Mouse (Mus musculus) regulatory T cell (primary cell): Measurements from ENCODE around the gene Fam219a.

ENCODE experiments used
- in situ Hi-C: fragments of 300-600 bp; cut with MboI, MseI; formaldehyde crosslinking; loops from one replicate; pipeline ENCODE4 v1.15.1; 2025; ENCODE audit warnings: high pct_unique_total_duplicates

Fam219a gene

GRCm38 (mm10) chr4:41478751-41479455 is 90.4 kb downstream of the Fam219a start:
- in situ Hi-C loops, result no loop called here

DNA sequence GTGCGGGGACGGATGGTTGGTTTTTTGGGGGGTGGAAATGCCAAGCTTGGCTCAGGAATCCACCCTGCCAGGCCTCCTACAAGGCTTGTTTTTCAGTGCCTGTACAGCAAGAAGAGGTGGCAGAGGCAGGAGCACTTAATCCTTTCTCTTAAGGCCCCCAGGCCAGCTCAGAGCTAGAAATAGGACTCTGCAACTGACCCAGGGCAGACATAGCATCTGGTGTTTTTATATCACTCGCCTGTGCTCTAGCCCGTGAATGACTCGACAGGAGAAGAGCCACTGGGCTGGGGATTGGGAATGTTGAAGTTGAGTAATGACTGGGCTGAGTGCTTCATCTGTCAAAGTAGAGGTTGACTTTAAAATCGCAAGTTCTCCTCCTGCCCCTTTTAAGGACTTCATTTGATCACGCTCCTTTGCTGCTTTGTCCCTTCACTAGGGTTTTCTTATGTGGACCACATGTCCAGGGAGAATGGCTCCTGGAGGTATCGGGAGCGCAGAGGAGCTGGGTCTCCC is 91.6 kb downstream of the Fam219a start:
- in situ Hi-C loops, result no loop called here

- in situ Hi-C loops, result no loop called here
Observed at GRCm38 (mm10) chr4:41471384-41471689, 98.0 kb downstream of the Fam219a start.

GRCm38 (mm10) chr4:41470684-41471383 is 98.5 kb downstream of the Fam219a start:
- in situ Hi-C loops, result no loop called here

GRCm38 (mm10) chr4:41470051-41470683 is 99.2 kb downstream of the Fam219a start:
- in situ Hi-C loops, result no loop called here

- in situ Hi-C loops, result loop anchor here (10.0 kb wide), 1 partner anchor 764 kb away; the partner anchor contains the start of gene Aptx
Observed at GRCm38 (mm10) chr4:41469199-41469598, 100.1 kb downstream of the Fam219a start.

DNA sequence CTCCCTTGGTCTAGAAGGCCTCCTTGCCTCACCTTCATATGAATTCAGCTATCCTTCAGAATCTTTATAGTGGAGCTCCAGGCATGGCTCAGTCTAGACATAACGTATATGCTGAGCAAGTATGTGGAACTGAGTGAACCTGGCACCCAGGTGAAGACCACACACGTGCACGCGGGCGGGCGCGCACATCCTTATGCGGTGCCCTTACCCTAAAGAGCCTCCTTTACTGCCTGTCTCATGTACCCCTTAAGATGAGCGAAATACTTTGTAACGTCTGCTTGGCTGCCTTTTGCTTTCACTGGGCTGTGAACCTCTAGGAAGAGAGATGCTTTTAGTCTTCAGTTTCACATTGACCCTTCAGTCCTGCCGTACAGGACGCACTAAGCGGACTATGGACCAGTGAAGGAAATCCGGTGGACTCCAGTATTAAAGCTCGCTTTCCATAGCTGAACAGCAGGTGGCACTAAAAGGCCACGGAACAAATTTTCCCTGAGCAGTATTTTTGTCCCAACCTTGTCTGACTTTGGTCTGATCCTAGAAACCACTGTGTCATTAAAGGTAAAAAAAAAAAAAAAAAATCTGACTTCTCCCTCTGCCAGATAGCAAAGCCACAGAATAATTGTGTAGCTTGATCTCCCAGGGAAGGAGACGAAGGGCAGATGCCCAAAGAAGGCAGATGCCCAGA is 100.8 kb downstream of the Fam219a start:
- in situ Hi-C loops, result loop anchor here (10.0 kb wide), 1 partner anchor 764 kb away; the partner anchor contains the start of gene Aptx
